Mouse (Mus musculus) thymus, adult 2 months (tissue): ENCODE measurements around the gene Limk1.

Experiments
- CTCF ChIP-seq: fragments of 200-500 bp; IDR thresholded peaks from 2 replicates; pipeline ENCODE4 v1.5.1; 2012; ENCODE audit warnings: mild to moderate bottlenecking, control low read depth, low read length, moderate library complexity, borderline replicate concordance; ENCODE audit not compliant: control insufficient read depth, poor library complexity, insufficient read depth; ENCODE audit errors: extremely low read depth
- POLR2A ChIP-seq: fragments of 200-500 bp; IDR thresholded peaks from 2 replicates; pipeline ENCODE4 v1.6.1; 2012; ENCODE audit warnings: mild to moderate bottlenecking, low read length, control low read depth, moderate library complexity; ENCODE audit not compliant: control insufficient read depth, poor library complexity, insufficient read depth; ENCODE audit errors: extremely low read depth

DNA sequence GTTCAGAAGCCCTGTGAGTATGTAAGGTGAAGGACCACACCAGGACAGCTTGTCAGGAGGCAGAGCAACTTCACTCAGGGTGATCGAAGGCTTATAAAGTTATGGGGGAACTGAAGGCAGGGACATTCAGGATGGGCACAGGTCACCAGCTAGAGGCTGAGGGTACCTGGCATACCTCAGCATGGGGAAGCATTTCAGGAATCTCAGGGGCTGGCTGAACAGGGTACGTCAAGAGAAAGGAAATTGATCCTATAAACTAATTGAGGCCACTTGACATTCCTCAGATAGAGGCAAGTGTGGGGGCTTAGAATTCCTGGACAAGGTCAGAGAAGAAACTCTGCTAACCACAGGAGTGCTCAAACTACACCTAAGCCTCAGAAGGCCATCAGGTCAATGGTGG lies 7.1 kb upstream of the Limk1 start:
- TF ChIP-seq POLR2A (no peak), CTCF (no peak)
